Mouse (Mus musculus) right cerebral cortex, postnatal 4 days (tissue): ENCODE data around the gene Atp6v0e.
A peak's percentile ranks its signal among the peaks of the same experiment; 100 is the strongest.

Source experiments
- DNase-seq: peaks from one replicate; pipeline ENCODE4 v3.0.0-alpha.2; 2022

The Atp6v0e gene

DNA sequence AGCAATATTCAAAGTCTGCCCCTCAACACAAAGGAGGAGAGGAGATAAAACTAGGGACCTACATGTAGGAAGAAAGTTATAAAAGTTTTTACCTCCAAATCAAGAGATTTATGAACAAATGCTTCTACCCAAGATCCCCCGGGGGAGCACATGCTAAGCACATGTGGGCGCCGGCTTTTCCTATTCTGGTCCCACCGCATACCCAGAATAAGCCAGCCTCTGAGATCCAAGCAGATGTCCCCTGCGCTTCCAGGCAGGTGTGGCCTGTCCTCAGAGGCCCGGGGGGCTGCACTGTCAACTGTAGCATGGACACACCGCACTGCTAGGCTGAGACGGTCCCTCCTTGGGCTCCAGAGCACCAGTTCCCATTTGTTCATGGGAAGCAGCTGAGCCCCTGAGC lies 19.6 kb upstream of the Atp6v0e start:
- DNase-seq: no peak

GRCm38 (mm10) chr17:26643993-26644392 lies 19.0 kb upstream of the Atp6v0e start:
- DNase-seq: no peak

GRCm38 (mm10) chr17:26644509-26645410 lies 18.3 kb upstream of the Atp6v0e start:
- DNase-seq: no peak

- no peak for DNase-seq
These were observed 17.6 kb upstream of the Atp6v0e start for GRCm38 (mm10) chr17:26645411-26645854.

DNA sequence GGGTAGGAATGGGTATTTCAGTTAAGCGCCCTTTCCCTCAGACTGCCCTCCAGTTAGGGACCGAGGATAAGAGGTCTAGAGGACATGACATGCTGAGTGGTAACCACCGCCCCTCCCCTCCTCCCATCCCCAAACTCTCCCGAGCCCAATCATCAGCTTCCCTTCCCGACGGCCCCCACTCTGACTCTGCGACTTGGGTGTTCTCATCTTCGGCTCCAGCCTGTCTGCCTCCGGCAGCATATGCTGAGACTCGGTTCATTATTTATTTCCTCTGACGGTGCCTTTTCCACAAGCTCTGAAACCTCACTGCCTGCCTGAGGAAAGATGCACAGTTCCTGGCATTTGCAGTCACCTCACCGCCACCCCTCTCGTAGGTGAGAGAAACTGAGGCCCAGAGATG lies 15.7 kb upstream of the Atp6v0e start:
- DNase-seq: no peak

DNA sequence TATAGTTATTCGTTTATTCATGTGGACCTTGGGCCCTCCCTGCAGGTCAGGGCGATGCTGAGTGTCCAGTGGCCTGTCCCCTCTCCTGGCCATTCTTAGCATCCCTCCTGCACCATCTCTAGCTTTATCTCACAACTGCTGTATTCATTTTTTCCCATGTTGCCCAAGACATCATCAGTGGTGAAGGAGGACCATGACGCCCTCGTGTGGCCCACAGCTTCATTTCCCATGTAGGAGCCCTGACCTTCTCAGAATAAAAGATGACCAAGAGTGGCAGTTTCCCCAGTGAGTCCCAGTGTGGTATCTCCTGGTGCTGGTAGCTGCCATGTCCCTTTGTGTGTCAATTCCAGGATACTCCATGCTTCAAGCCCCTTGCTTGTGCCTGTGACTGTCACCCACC lies 13.5 kb upstream of the Atp6v0e start:
- no peak for DNase-seq

DNA sequence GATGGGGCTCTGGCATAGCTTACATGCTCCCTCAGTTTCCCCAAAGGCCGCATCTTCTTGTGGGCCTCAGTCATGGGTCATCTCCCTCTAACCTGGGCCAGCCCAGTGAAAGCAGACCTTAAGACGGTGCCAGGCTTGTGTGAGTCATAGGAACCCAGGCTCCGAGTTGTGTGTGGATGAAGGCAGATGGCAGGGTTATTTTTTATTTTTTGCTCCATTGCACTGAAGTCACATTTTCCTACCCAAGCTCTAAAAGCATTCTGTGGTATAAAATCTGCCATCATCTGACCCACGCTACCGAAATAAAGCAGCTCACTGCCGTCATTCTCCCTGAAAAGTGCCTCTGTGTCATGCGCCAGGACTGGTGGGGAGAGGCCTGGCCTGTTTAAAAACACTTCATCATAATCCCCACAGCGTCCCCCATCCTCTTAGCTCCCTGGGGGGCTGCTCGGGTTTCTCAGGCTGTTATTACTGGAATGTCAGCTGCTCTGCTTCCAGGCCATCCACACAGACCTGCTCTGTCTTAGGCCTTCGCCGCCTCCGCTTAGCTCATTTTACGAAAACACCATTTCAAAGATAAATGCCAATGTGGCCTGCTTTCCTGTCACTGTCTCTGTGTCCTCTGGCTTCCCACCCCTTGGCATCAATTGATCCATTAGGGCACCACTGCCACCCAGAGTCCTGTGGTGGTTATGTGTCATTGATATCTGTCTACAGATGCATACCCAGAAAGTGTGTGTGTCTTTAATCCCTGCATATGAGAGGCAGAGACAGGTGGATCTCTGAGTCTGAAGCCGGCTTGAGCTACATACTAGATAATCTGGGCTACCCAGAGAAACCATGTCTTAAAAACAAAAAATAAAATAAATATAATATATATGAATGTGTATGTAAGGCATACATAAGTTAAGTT lies 12.3 kb upstream of the Atp6v0e start:
- no peak for DNase-seq

- DNase-seq: no peak
These were observed 4.0 kb upstream of the Atp6v0e start for GRCm38 (mm10) chr17:26658854-26659572.

DNA sequence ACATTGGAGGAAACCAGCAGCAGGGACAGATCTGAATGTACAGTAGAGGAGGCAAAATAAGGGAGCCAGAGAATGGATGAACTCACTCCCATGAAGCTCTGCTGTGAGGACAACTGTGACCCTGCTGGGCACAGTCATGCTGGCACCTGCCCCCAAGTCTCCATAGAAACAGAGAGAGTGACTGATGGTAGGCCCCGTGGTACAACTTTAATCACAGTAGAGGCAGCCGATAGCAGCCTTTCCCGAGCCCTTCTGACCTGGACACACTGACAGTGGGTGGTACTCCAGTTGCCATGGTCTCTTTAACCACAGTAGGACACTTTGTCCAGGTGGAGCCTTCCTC lies 3.5 kb upstream of the Atp6v0e start:
- no peak for DNase-seq

GRCm38 (mm10) chr17:26660192-26660912 lies 2.7 kb upstream of the Atp6v0e start:
- peak; percentile 86 for DNase-seq

GRCm38 (mm10) chr17:26662204-26662603 lies 827 bp upstream of the Atp6v0e start:
- no peak for DNase-seq

DNA sequence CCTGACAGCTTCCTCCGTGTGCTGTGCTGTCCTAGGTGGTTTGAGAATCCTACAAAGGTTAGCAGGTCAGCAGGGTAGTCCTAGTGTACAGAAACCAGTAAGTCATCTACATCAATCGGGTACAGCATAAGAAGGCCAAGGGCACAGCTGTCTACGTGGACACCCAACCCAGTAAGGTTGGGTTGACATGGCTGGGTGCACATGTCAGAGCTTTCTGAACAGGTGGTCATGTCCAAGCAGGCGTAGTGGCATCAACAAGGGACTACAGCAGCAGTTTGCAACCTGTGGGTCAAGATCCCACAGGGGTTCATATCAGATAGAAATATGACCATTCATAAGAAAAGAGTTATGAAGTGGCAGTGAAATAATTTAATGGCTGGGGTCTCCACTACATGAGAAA lies 2.6 kb downstream of the Atp6v0e start:
- DNase-seq: no peak

DNA sequence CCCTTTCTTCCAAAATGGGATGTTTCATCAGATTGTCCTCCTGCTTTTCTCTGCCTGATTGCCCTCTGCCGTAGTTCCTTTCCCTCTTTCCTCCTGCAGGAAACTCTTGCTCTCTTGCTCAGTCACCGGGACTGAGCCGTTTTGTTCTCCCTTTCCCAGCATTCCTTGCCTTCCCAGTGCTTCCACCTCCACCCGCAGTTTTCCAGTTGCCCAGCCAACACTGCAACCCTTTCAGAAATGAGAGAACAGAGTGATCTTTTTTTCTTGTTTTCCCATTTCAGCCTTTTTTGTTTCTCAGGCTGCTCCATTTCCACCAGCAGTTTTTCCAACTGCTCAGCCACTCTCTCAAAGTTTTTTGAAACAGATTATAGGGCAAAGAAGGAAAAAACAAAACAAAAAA lies 8.2 kb downstream of the Atp6v0e start:
- DNase-seq: no peak

DNA sequence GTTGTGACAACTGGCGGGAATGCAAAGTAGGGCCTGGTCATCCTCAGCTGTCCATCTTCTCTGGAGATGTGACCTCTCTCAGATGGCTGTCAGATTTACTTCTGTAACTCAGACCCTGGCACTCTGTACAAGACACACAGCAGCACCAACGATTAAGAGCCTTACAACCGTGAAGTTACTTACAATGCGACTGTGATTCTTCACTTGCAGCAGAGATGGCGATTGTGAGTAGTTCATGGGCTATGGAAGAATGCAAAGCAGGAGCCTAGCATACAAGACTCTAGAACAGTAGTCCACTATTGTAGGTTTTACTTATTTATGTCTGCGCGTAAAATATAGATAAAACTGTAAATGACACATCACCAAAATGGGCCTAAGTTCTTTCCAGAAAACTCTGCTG lies 12.8 kb downstream of the Atp6v0e start:
- DNase-seq: no peak

DNA sequence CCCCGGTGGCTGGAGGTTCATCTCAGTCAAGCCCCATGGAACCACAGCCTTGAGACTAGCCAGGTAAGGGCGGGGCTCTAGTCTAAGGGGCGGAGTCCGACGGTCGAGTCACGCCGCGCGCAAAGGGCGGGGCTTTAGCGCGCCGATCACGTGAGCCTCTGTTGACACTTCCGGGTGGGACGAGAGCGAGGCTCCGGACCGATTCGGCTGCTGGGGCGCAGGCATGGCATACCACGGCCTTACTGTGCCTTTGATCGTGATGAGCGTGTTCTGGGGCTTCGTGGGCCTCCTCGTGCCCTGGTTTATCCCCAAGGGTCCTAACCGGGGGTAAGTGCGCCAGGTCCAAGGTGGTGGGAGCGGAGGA lies 13.2 kb downstream of the Atp6v0e start:
- DNase-seq: peak; percentile 81

DNA sequence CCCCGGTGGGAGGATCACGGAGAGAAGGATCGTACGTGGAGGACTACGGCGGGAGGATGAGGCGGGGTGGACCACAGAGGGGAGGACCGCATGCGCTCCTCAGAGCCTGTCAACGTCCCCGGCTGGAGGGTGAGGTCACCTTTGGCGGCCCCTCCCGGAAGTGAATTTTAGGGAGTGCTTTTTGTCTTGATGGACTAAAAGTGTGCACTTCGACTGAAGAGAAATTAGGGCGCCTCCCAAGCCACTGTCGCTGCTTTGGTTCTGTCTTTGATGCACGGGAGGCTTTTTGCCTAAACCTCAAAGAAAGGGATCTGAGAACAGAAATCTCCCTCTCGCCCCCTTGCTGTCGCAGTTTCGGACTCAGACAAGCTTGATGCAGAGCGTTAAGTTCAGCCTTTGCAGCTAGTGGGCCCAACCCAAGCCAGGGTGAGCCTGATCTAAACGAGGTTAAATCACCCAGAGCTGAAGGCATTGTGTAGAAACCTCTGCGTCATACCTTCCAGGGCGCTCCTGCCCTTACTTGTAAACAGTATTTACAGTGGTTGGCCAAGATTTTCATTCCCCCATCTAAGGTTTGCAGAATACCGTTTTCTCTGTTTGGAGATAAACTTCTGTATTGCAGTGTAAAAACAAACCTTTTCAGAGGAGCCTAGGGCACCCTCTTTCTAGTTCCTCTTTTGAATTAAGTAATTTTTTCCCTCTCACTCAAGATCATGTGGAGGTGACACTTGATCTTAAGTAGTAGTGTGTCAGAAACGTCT lies 13.8 kb downstream of the Atp6v0e start:
- peak; percentile 61 for DNase-seq

DNA sequence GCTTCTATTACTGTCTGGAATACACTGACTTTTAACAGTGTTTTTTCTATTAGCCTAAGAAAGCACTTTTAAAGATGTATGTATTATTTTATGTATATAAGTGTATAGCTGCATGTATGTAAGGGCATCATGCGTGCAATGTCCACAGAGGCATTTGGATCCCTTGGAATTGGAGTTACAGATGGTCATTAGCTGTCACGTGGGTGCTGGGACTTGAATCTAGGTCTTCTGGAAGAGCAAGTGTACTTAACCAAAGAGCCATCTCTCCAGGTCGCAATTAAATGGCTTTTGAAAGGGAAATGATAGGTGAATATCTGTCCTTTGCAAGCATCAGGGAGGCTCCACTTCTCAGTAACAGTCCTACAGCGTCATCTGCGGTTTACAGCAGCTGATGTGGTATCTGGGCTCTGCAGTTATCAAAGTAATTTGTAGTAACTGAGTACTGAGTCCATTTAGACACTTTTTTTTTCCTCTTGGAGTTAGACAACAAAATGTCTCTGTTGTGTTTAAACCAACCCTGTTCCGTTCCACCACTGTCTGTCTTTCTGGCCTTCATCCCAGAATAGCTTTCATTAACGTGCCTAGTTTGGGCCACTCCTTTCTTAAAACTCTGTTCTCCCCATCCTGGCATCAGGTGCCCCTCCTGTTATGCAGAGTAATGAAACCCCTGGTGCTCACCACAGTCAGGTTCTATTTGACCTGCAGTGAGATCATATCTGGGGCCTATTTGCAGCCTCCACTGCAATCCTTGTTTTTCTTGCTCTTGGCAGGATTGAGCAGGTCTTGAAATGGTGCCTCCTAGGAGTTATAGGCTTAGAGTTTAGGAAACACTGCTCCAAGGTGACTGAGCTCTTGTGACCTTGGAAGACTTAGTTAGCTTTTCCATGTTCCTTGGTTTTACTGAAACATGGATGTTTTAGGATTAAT lies 14.9 kb downstream of the Atp6v0e start:
- DNase-seq: no peak

- no peak for DNase-seq
These were observed 18.2 kb downstream of the Atp6v0e start for GRCm38 (mm10) chr17:26681276-26681675.

DNA sequence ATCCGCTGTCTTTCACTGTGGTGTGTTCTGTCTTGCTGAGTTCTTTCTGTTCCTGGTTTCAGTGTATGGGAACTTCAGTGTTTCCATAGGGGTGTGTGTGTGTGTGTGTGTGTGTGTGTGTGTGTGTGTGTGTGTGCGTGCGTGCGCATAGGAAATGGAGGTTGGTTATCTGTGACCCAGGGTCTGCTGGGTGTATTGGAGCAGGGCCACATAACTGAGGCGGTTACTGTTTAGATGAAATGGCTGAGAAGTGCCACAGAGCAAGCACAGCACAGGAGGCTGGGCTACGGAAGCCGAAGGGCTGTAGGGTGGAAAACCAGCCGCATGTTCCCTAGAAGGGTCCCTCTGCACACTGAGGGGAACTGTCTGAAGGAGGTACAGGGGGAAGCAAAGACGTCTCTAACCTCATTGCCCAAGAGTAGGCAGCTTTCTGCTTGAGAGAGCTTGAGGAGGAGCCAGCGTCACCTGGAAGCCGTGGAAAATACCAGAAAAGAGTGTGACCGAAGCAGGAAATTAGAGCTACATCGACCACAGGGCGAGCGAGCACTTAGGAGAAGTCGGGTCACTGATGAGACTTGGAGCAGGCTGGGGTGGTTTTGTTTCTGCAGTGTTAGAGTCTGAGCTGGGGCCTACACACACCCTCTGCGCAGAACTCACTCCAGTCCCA lies 23.4 kb downstream of the Atp6v0e start:
- DNase-seq: no peak
